Mouse (Mus musculus) forebrain, embryonic 16.5 days (tissue): ENCODE measurements around the gene Pttg1ip. TPM values are rescaled to one million over a fixed set of nuclear protein-coding genes. Genes with fewer than 3 reads are reported as not detected.

Experiments used
- ATAC-seq: fragments of 200-750 bp; cut with Nextera tagmentation; 2 replicates; pipeline ENCODE4 v1.8.0; 2017; ENCODE audit warnings: mild to moderate bottlenecking, moderate library complexity
- H3K27ac ChIP-seq: fragments of 300-500 bp; sonication (generic); 2 replicates; pipeline ENCODE4 v1.5.1; 2014; ENCODE audit warnings: low read length, control low read depth
- H3K27me3 ChIP-seq: fragments of 300-500 bp; sonication (generic); replicated peaks from 2 replicates; pipeline ENCODE4 v1.6.1; 2014; ENCODE audit warnings: low read length; ENCODE audit not compliant: control insufficient read depth, insufficient read depth
- H3K36me3 ChIP-seq: fragments of 300-500 bp; sonication (generic); 2 replicates; pipeline ENCODE4 v1.6.1; 2014; ENCODE audit not compliant: control insufficient read depth, insufficient read depth
- H3K4me1 ChIP-seq: fragments of 300-500 bp; sonication (generic); replicated peaks from 2 replicates; pipeline ENCODE4 v1.6.1; 2014; ENCODE audit warnings: low read length; ENCODE audit not compliant: control insufficient read depth, insufficient read depth
- H3K4me2 ChIP-seq: fragments of 300-500 bp; sonication (generic); 2 replicates; pipeline ENCODE4 v1.6.1; 2014; ENCODE audit warnings: mild to moderate bottlenecking, low read length, control low read depth
- H3K4me3 ChIP-seq: fragments of 300-500 bp; sonication (generic); replicated peaks from 2 replicates; pipeline ENCODE4 v1.5.1; 2014; ENCODE audit warnings: mild to moderate bottlenecking, low read length, control low read depth
- H3K9ac ChIP-seq: fragments of 300-500 bp; sonication (generic); replicated peaks from 2 replicates; pipeline ENCODE4 v1.6.1; 2014; ENCODE audit warnings: low read depth, low read length, control low read depth
- H3K9me3 ChIP-seq: fragments of 300-500 bp; sonication (generic); 2 replicates; pipeline ENCODE4 v1.6.1; 2016; ENCODE audit warnings: low read length; ENCODE audit not compliant: control insufficient read depth
- WGBS: fragments of 180-500 bp; shearing (Covaris S2); extraction: QIAGEN DNeasy Blood & Tissue Kit; methylation state at CpG from one replicate; pipeline ENCODE4 v1.1.7; 2014; 5-methylcytosine and 5-hydroxymethylcytosine counted together
- polyA plus RNA-seq: library from polyadenylated mRNA; unstranded; fragments of >200 nt; fragmentation: Nextera tagmentation; extraction: Ambion mirVana; gene quantifications from 2 replicates; pipeline ENCODE4 v1.2.1, GENCODE M21; 2015

Gene Pttg1ip
- polyA plus RNA-seq, 1 experiment from 2014 or later: 73.3 TPM

- H3K9me3 ChIP-seq: no peaks in the 10 kb centered on the region
- H3K4me2 ChIP-seq: no peak overlapping the region
- no peak for ATAC-seq
- peaks cover 23% of the 10 kb centered on the region for H3K4me1 ChIP-seq
- no peak overlapping the region for H3K4me3 ChIP-seq
- H3K27ac ChIP-seq: no peak overlapping the region
- H3K27me3 ChIP-seq: no peaks in the 10 kb centered on the region
- 85% methylated on average over 8 of the region's 8 CpGs for WGBS
- peaks cover 18% of the 10 kb centered on the region for H3K36me3 ChIP-seq
- H3K9ac ChIP-seq: no peak overlapping the region
Observed at GRCm38 (mm10) chr10:77610221-77610961, 28.9 kb downstream of the Pttg1ip start.

GRCm38 (mm10) chr10:77613409-77613808, 31.9 kb downstream of the Pttg1ip start:
- WGBS: 91% methylated on average over 3 of the region's 3 CpGs

GRCm38 (mm10) chr10:77615647-77616046, 34.1 kb downstream of the Pttg1ip start:
- Histone ChIP-seq H3K27ac (no peak overlapping the region), H3K9ac (no peak overlapping the region), H3K4me2 (no peak overlapping the region), H3K27me3 (no peaks in the 10 kb centered on the region), H3K4me3 (no peak overlapping the region), H3K36me3 (peaks cover 38% of the 10 kb centered on the region), H3K9me3 (no peaks in the 10 kb centered on the region), H3K4me1 (peaks cover 5% of the 10 kb centered on the region; the same call in 1 of the 2 replicates)
- no peak for ATAC-seq
- WGBS: 94% methylated on average over 8 of the region's 8 CpGs

More at GRCm38 (mm10) chr10:77613409-77613808, 31.9 kb downstream of the Pttg1ip start:
- Histone ChIP-seq H3K27me3 (no peaks in the 10 kb centered on the region), H3K4me3 (no peak overlapping the region), H3K36me3 (peaks cover 38% of the 10 kb centered on the region), H3K9ac (no peak overlapping the region), H3K27ac (no peak overlapping the region), H3K9me3 (no peaks in the 10 kb centered on the region), H3K4me1 (peaks cover 11% of the 10 kb centered on the region), H3K4me2 (no peak overlapping the region)
- no peak for ATAC-seq

GRCm38 (mm10) chr10:77616166-77616565, 34.6 kb downstream of the Pttg1ip start:
- Histone ChIP-seq H3K27ac (no peak overlapping the region), H3K4me1 (no peaks in the 10 kb centered on the region; the same call in 1 of the 2 replicates), H3K4me2 (no peak overlapping the region), H3K36me3 (peaks cover 33% of the 10 kb centered on the region), H3K4me3 (no peak overlapping the region), H3K9me3 (no peaks in the 10 kb centered on the region), H3K9ac (no peak overlapping the region), H3K27me3 (no peaks in the 10 kb centered on the region)
- 95% methylated on average over 9 of the region's 9 CpGs for WGBS
- no peak for ATAC-seq

GRCm38 (mm10) chr10:77616926-77617325, 35.4 kb downstream of the Pttg1ip start:
- H3K36me3 ChIP-seq: peaks cover 31% of the 10 kb centered on the region
- H3K27me3 ChIP-seq: no peaks in the 10 kb centered on the region
- H3K27ac ChIP-seq: no peak overlapping the region
- ATAC-seq: no peak
- H3K4me3 ChIP-seq: no peak overlapping the region
- no peak overlapping the region for H3K9ac ChIP-seq
- H3K4me2 ChIP-seq: no peak overlapping the region
- no peaks in the 10 kb centered on the region for H3K9me3 ChIP-seq
- H3K4me1 ChIP-seq: peaks cover 6% of the 10 kb centered on the region
- WGBS: 93% methylated on average over 7 of the region's 7 CpGs

GRCm38 (mm10) chr10:77621546-77621945, 40.0 kb downstream of the Pttg1ip start:
- H3K27ac ChIP-seq: peak overlapping the region; percentile 89
- ATAC-seq: no peak
- peak overlapping the region; percentile 95 for H3K9ac ChIP-seq
- H3K36me3 ChIP-seq: peaks cover 11% of the 10 kb centered on the region
- 78% methylated on average over 8 of the region's 8 CpGs for WGBS
- H3K4me1 ChIP-seq: peaks cover 36% of the 10 kb centered on the region
- no peaks in the 10 kb centered on the region for H3K27me3 ChIP-seq
- no peaks in the 10 kb centered on the region for H3K9me3 ChIP-seq
- peak overlapping the region; percentile 99 for H3K4me3 ChIP-seq
- peak overlapping the region; percentile 87 for H3K4me2 ChIP-seq

GRCm38 (mm10) chr10:77622055-77622988, 40.8 kb downstream of the Pttg1ip start, which contains the start of gene Ube2g2:
Gene Ube2g2 (plus strand): TSS chr10:77622275.
- Histone ChIP-seq H3K27me3 (no peaks in the 10 kb centered on the region), H3K4me1 (peaks cover 36% of the 10 kb centered on the region), H3K9ac (peak within 1 kb of the TSS; percentile 95), H3K4me3 (peak within 1 kb of the TSS; percentile 99), H3K36me3 (peaks cover 8% of the 10 kb centered on the region; the same call in 1 of the 2 replicates), H3K9me3 (no peaks in the 10 kb centered on the region), H3K27ac (peak within 1 kb of the TSS; percentile 89), H3K4me2 (peak within 1 kb of the TSS; percentile 87)
- peak; percentile 93 for ATAC-seq
- under 1% methylated on average over 77 of the region's 96 CpGs for WGBS

GRCm38 (mm10) chr10:77623069-77623492, 41.6 kb downstream of the Pttg1ip start:
- Histone ChIP-seq H3K4me1 (peaks cover 36% of the 10 kb centered on the region), H3K4me3 (peak overlapping the region; percentile 99), H3K9ac (peak overlapping the region; percentile 95), H3K27me3 (no peaks in the 10 kb centered on the region), H3K9me3 (no peaks in the 10 kb centered on the region), H3K27ac (peak overlapping the region; percentile 89), H3K4me2 (peak overlapping the region; percentile 81), H3K36me3 (peaks cover 5% of the 10 kb centered on the region; the same call in 1 of the 2 replicates)
- peak; percentile 66 for ATAC-seq
- WGBS: under 1% methylated on average over 8 of the region's 8 CpGs
